Comparison of ENCODE assay signal across 10 mouse cellular contexts in the genomic region with DNA sequence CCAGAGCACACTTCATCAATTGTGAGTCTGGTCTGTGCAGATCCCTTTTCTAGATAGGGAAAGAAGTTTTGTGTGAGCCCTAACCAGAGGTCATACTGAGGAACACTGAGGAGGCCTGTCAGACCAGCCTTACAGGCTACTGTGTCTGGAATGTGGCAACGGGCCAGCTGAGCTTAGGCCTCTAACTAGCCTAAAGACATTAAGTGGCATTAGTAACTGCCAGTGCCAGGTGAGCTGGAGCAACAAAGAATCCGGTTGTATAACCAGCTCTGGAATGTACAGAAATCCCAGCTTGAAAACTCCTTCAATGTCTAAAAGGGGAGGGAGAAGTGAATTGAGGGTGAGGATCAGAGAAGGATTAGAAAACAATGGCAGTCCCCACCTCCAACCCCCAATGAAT. TPM values are rescaled to one million over a fixed set of nuclear protein-coding genes. Genes with fewer than 3 reads are reported as not detected.
DNase-seq lines count a peak whose midpoint lies in the region; ATAC-seq and TF ChIP-seq lines count a peak whose summit lies in the region.
"Had no signal": no experiment of that assay in that cellular context is flagged by ENCODE, and none has a peak within 500 bp of the region (broad histone marks: within the 10 kb centered on the region; RNA-seq: fewer than 3 reads in every experiment).

No protein-coding gene starts in this region.

- no peak for TF ChIP-seq CTCF in Patski (IDR thresholded peaks at IDR 0.05)
- TF ChIP-seq CTCF in kidney, postnatal 0 days (IDR thresholded peaks at IDR 0.05; ENCODE audit: low read depth) = no peak
- no peak for TF ChIP-seq CTCF in liver, postnatal 0 days (IDR thresholded peaks at IDR 0.05; ENCODE audit: low read depth)

- H3K27me3 ChIP-seq in Patski = no peaks in the 10 kb centered on the region
- H3K27me3 ChIP-seq in kidney, postnatal 0 days (ENCODE audit: insufficient read depth, low read length) = no peaks in the 10 kb centered on the region
- H3K27me3 ChIP-seq in liver, postnatal 0 days (ENCODE audit: insufficient read depth, low read length) = no peaks in the 10 kb centered on the region
- H3K27me3 ChIP-seq: forebrain, embryonic 12.5 days; heart, embryonic 13.5 days; hindbrain, embryonic 13.5 days had no signal

- no peak overlapping the region for H3K9ac ChIP-seq in kidney, postnatal 0 days (ENCODE audit: low read depth, low read length)
- no peak overlapping the region for H3K9ac ChIP-seq in liver, postnatal 0 days (replicated peaks)
- H3K9ac ChIP-seq: forebrain, embryonic 12.5 days; hindbrain, embryonic 13.5 days had no signal

- in situ Hi-C loops in Patski (cut with MboI; ENCODE audit: low pct_unique_long_range_greater_than_20kb) = loop anchor here (10.0 kb wide), 1 partner anchor 509 kb away; the partner anchor contains the start of gene Las1l

- DNase-seq in Patski (ENCODE audit: low read depth, low spot score) = peak; percentile 27
- peak; percentile 34 for DNase-seq in cerebellum, adult 9-11 months
- DNase-seq in kidney, postnatal 0 days (ENCODE audit: low spot score) = peak; percentile 23
- peak; percentile 59 for DNase-seq in lung, postnatal 14 days
- DNase-seq in liver, postnatal 0 days = no peak
- DNase-seq in layer of hippocampus, adult 9-10 months (ENCODE audit: low spot score) = no peak
- no peak for DNase-seq in liver

- WGBS in kidney, postnatal 0 days = 60% methylated on average over 2 of the region's 2 CpGs
- 72% methylated on average over 2 of the region's 2 CpGs for WGBS in liver, postnatal 0 days (ENCODE audit: insufficient replicate concordance)

- ATAC-seq in Patski = peak; percentile 10
- ATAC-seq in kidney, postnatal 0 days (replicated peaks; ENCODE audit: low FRiP score, low read depth) = no peak; the same call in 1 of the 2 replicates
- no peak for ATAC-seq in liver, postnatal 0 days

- CTCF ChIA-PET in Patski (lab: Charles Lee) = no interaction called here

- no peak overlapping the region for H3K4me3 ChIP-seq in kidney, postnatal 0 days (replicated peaks; ENCODE audit: low read depth, low read length)
- H3K4me3 ChIP-seq in liver, postnatal 0 days (ENCODE audit: low read depth, low read length) = no peak overlapping the region

- H3K4me1 ChIP-seq in kidney, postnatal 0 days (replicated peaks; ENCODE audit: insufficient read depth, low read length) = no peaks in the 10 kb centered on the region
- H3K4me1 ChIP-seq in liver, postnatal 0 days (ENCODE audit: insufficient read depth) = no peaks in the 10 kb centered on the region; the same call in 1 of the 2 replicates

- no peak for TF ChIP-seq EP300 in liver, postnatal 0 days (IDR thresholded peaks at IDR 0.05; ENCODE audit: low read depth)

- H3K4me2 ChIP-seq in kidney, postnatal 0 days (ENCODE audit: low read length) = no peak overlapping the region
- no peak overlapping the region for H3K4me2 ChIP-seq in liver, postnatal 0 days (ENCODE audit: low read depth, low read length)

- no peak overlapping the region for H3K27ac ChIP-seq in kidney, postnatal 0 days
- H3K27ac ChIP-seq in liver, postnatal 0 days (ENCODE audit: low read depth) = no peak overlapping the region
- H3K27ac ChIP-seq: forebrain, embryonic 12.5 days; hindbrain, embryonic 13.5 days had no signal

- POLR2A ChIA-PET in Patski (lab: Charles Lee) = no interaction called here

- no peaks in the 10 kb centered on the region for H3K36me3 ChIP-seq in kidney, postnatal 0 days (ENCODE audit: insufficient read depth, low read length)
- H3K36me3 ChIP-seq in liver, postnatal 0 days (replicated peaks; ENCODE audit: insufficient read depth, low read length) = no peaks in the 10 kb centered on the region
- H3K36me3 ChIP-seq: forebrain, embryonic 12.5 days; heart, embryonic 13.5 days; hindbrain, embryonic 13.5 days had no signal

- no peaks in the 10 kb centered on the region for H3K9me3 ChIP-seq in kidney, postnatal 0 days (replicated peaks; ENCODE audit: low read length)
- no peaks in the 10 kb centered on the region for H3K9me3 ChIP-seq in liver, postnatal 0 days (ENCODE audit: low read length)
- H3K9me3 ChIP-seq: forebrain, embryonic 12.5 days; heart, embryonic 13.5 days; hindbrain, embryonic 13.5 days had no signal

RNA-seq across cellular contexts. Expression of gene Amer1, which starts 1.2 kb away (rescaled TPM):
- polyA plus RNA-seq in Patski (2021) = 7.1 TPM
- 6.1 and 6.7 TPM in 2 replicates for polyA plus RNA-seq in kidney, postnatal 0 days (2015; fragmentation: Nextera tagmentation; extraction: Ambion mirVana)
- 1.4 and 1.6 TPM in 2 replicates for polyA plus RNA-seq in liver, postnatal 0 days (2015; fragmentation: Nextera tagmentation; extraction: Ambion mirVana)

Comparison
In these comparisons a context has a peak if more than half of its experiments do, and no peak if none do; other contexts are left out.
1. DNase-seq: peak in Patski (single experiment), cerebellum, adult 9-11 months (single experiment), kidney, postnatal 0 days (single experiment) and lung, postnatal 14 days (single experiment); none in liver, postnatal 0 days (single experiment), layer of hippocampus, adult 9-10 months (single experiment) and liver (single experiment).